Mouse (Mus musculus): ENCODE measurements around the gene Glis1.

The Glis1 gene

DNA sequence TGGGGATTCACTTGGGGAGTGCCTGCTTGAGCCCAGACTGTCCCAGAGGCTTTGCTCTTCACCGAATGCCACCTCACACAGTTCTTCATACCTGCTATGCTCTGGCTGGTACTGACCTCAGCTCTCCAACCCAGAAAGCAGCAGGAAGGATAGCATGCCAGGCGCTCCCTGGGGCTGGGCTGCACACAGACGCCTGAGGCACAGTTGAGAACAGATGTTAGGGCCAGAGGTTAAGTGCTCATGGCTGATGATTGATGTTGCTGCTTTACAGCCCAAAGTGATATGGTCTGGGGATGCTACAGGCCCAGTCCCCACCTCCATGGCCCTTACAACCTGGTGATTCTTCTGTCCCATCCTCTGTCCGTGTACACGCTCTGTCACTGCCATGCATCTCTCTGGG is 190.6 kb downstream of the Glis1 start:
- no peak for DNase-seq (ENCODE audit: low spot score in 2 of 2)

DNA sequence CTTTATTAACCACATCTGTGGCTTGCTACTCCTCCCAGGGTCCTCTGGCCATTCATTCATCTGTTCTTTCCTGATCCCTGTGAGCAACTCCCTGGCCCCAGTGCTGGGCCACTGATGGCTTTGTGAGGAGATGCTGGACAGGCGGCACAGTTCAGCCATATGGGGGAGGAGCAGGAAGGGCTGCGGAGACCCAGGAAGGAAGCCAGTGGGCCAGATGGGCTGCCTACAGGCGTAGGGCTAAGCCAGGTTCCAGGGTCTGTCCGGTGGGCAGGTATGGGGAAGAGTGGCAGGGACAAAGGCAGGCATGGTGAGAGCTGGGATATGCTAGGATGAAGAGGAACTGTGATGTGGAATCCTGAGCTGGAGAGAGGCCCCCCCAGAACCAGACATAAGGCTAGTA is 193.8 kb downstream of the Glis1 start:
- no peak for DNase-seq (ENCODE audit: low spot score in 2 of 2)

DNA sequence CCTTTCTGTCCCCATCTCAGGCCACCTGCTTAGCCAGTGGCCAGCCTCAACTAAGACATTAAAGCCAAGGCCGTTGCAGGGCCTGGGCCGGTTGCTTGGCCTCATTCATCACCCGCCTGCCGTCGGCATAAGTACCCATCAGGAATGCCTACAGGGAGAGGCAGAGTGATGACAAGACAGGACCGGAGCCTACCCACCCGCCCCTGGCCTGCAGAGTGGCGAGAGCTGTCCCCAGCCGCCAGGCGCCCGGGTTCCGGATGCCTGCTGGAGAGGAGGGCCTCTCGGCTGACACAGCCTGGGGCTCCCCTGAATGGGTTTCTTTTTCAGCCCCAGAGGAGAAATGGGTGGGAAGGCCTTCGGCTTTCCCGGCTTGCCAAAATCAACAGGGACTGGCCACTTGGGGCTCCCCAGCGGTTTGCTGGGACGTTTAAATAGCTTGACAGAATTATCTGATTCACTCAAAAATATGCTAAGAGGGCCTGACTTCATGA is 194.6 kb downstream of the Glis1 start:
- DNase-seq (ENCODE audit: low spot score in 2 of 2), result no peak

DNA sequence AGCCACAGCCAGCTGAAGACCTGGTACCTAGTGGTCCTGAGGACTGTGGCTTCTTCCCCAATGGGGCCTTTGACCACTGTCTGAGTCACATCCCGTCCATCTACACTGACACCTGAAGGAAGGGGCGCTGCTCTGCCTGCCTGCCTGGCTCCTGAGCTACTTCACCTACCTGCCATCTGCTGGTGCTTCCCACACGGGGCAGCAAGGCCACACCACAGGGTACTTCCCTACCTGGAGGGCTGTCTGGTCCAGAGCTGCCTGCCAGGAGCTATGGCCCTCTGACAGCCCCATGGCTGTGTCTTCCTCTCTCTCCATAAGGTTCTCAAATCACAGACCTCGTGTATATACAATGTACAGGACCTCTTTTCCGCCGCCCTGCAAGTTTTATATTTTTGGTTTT is 200.2 kb downstream of the Glis1 start:
- no peak for DNase-seq (ENCODE audit: low spot score in 2 of 2)

DNA sequence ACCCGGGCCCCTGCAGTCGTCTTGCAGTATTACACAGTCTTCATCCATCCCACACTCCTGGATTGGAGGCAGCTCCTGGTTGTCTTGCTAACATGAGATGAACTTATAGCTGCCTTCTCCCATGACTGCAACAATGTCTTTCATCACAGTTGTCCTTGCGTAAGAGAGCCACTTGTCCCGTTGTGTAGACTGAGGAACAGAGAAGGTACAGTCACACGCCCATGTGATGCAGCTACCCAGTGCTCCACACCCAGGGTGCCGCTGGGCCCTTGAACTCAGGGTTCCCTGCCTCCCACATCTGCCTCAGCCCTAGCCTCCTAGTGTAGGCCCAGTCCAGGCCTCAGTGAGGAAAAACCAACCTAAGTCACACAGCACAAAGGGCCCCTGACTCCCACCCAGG is 201.7 kb downstream of the Glis1 start:
- DNase-seq (ENCODE audit: low spot score in 2 of 2), result no peak

DNA sequence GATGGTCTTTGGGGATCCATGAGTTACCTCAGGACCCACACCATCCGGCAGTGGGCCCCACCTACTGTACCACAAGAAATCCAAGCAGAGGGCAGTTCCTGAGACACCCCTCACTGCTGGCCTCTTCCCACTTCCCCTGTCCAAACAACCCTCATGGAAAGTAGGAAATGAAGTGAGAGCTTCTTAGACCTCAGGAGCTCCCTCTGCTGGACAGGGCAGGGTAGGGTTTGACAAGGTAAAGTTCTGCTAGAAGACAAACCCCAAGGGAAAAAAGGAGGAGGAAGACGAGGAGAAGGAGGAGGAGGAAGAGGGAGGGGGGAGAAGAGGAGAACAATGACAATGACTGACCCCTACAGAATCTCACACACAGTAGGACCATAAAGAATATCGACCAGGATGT is 203.3 kb downstream of the Glis1 start:
- peak in 1 of 2 experiments; percentile 49 for DNase-seq (ENCODE audit: low spot score in 2 of 2)

DNA sequence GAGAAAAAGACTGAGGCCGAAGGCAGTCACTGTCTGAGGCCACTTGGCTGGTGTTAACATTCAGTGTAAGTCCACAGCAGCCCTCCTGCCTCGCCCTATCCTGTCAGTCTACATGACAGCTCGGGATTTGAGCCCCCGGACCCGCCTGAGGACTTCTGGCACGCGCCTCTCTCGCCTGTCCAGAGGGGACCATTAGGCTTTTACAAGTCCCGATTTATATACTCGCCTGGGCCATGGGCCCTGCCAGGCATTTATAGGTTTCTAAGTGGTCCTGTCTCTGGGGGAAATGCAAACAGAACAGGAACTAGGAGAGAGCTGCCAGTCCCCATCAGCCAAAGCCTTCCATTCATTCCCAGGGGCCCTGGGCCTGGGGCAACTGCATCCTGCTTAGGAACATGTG is 203.9 kb downstream of the Glis1 start:
- DNase-seq (ENCODE audit: low spot score in 2 of 2), result no peak

DNA sequence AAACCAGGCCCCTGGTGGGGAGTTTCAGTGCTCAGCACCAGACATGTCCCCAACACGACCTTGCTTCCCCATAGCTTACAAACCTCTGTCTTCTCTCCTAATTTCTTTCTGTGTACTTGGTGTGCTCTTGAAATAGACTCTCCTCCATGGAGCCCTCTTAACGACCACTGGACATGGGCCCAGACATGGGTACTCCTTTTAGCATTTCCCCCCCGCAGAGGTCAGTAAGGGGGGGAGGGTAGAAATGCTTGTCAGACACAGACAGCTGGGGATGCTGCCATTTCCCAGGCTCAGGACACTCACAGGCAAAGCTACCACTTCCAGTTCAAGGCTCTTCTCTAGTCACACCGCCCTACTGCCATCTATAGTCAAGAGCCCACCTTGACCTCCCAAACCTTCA is 207.2 kb downstream of the Glis1 start:
- no peak for DNase-seq (ENCODE audit: low spot score in 2 of 2)

DNA sequence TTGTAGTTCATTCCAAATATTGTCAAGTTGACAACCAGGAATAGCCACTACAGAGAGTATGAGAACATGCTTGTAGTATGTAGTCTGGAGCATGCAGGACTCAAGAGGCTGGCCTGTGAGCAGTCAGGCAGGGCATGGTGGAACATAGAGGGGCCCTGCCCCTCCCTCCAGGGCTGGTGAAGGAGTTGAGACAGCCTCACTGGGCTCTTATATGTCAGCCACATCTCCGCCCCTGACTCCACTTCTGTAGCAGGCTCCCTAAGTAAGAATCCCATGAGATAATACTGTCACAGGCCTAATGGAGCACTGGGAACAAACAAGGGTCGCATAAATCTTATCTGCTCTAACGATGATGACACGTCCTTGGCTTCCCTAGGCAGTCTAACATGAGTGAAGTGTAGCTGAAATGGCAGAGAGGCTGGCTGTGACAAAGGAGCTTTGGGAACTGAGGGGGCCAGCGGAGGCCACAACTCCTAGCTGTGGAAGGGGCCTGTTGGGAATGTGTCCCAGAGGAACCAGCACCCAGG is 214.6 kb downstream of the Glis1 start:
- no peak for DNase-seq (ENCODE audit: low spot score in 2 of 2)

DNA sequence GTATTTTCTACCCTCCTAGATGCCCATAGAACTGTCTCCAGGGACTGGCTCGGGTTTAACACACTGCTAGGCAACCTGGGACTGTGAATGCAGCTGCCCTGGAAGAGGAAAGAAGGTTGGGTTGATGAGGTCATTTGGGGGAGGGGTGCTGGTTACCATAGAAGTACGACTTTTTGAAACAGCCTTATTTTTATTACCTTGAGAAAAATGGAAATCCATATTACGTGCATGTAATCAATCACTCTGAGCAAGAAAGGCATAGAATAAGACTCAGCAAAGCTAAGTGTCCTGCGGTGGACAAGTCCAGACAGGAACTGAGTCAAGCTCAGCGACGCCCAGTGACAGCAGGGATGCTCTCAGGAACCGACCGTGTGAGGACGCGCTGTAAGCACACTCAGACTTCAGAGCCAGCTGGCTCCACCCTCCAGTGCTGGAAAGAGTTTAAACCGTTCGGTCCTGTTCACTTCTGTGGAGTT is 216.7 kb downstream of the Glis1 start:
- no peak for DNase-seq (ENCODE audit: low spot score in 2 of 2)

DNA sequence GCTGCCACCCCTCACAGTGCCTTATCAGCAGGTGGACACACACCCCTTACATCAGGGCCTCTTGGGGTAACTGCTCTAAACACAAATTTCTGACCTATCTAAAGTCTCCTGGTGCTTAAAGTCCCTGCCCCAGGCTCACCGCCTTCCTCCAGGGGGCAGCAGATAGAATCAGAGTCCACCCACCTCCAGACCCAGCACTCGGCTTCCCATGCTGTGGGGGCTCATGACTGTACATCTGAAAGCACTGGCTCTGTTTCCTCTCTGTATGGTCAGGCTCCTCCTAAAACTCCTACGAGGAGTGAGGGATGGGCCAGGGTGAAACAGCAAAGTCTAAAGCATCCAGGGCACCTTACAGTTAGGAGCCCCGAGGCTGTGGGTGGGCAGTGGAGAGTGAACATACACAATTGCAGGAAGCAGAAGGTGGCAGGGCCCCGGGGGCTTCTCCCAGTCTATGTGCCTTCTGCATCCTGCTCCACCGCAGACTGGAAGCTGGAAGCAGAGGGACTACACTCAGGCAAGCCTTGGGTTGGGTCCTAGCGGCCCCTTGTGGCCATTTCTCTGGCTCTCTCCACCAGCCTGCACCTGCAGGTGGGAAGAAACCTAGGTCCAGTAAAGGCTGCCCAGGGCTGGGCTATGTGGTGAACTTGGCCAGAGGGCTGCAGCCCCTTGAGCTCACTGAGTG is 218.3 kb downstream of the Glis1 start:
- DNase-seq (ENCODE audit: low spot score in 2 of 2), result peak; percentile 46 to 63

DNA sequence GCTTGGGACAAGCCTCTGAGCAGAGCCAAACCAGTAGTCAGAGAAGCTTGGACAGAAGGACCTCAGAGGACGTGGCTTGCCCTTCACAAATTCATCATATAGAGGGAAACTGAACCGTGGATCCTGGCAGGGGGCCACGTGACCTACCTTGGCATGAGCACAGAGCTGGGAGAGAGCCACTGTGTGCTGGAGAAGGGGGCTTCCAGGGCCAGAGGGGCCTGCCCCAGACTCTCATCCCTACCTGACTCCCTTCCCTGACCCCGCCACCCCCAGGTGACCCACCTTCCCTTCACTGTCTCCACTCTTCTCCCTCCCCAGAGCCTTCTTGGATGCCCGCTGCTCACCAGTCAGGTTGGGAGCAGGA is 218.9 kb downstream of the Glis1 start:
- DNase-seq (ENCODE audit: low spot score in 2 of 2), result no peak

DNA sequence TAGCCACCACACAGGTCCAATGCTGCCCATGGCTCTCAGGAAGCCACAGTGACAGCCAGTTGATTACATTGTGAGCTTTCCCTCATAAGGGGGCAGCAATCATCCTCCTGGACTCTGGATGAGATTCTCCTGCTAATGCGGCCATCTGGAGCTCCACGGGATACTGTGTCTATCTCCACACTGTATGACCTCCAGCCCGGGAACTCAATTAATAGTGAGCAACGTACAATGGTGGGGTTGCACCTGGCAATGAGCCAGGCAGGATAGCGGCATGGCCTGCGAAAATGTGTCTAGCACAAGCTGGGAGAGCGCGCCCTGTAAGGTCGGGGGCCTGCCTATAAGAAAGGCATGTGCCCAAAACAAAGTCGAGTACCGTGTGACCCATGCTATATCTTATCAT is 226.3 kb downstream of the Glis1 start:
- DNase-seq (ENCODE audit: low spot score in 2 of 2), result no peak

DNA sequence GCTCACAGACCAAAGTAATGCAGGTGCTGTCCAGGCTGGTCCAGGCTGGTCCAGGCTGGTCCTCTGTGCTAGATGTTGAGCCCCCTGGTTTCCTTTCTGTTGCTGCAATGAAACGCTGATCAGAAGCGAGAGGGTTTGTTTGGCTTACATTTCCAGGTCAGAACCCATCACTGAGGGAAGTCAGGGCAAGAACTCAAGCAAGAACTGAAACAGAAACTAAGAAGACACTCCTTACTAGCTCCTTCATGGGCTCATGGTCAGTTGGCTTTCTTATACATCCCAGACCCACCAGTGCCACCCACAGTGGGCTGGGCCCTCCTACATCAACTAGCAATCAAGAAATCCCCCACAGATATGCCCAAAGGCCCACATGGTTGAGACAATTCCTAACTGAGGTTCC is 234.1 kb downstream of the Glis1 start:
- DNase-seq (ENCODE audit: low spot score in 2 of 2), result no peak

DNA sequence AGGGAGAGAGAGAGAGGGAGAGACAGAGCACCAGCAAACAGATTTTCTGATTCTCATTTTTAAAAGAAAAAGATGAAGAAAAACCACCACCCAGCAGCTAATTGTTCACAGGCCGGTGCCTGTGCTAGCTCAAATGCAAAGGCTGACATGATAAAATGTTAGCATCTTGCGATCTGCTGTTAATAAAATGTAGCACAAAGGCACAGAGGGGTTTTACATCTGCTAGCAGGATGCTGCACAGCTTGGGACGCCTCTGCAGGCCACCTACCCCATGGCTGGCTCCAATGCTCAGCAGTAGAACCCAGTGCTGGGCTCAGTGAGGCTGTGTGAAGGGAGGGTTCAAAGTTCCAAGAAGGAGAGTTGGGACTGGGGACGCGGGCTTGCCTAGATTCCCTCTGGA is 236.3 kb downstream of the Glis1 start:
- no peak for DNase-seq (ENCODE audit: low spot score in 2 of 2)

DNA sequence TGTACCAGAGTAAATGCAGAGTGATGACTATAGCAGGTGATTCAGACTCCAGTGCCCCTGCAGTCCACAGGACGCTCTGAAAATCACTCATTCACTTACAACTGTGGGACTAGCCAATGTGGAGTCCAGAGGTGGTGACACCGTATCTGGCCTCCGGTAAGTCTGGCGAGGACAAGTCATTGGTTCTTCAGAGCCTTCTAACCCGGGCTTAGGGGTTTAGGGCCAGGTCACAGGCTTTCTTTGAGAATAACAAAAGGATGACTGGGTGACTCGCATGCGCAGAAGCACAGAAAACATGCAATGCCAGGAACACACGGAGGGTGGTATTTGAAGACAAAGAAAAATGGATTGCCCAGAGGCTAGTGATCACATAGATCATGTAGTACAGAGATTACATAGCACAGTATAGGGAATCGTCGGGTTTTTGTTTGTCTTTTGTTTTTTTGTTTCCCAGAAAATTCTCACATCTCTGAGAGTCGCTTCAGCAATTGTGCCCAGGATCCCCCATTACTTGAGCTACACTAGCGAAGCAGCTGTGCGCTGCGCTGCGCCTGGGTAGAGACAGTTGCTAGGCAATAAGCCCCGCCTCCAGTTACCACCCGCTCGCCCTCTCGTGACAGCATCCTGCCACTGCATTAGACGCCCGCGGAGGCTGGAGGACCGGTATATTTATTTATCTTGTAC is 239.4 kb downstream of the Glis1 start:
- peak; percentile 37 to 55 for DNase-seq (ENCODE audit: low spot score in 2 of 2)

DNA sequence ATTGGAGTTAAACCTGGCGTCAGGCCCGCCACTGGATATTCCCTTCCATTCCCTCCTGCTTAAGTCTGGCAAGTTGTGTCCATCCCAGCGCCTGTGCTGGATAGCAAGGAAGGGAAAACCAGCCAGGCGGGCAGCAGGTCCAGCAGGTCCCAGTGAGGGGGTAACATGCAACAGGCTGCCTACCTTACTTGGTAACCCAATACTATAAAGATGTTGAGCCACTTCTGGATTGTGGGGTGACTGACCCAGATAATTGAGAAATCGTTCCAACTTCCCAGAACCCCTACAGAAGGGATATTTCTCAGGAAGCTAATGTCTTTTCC is 239.9 kb downstream of the Glis1 start:
- no peak for DNase-seq (ENCODE audit: low spot score in 2 of 2)

DNA sequence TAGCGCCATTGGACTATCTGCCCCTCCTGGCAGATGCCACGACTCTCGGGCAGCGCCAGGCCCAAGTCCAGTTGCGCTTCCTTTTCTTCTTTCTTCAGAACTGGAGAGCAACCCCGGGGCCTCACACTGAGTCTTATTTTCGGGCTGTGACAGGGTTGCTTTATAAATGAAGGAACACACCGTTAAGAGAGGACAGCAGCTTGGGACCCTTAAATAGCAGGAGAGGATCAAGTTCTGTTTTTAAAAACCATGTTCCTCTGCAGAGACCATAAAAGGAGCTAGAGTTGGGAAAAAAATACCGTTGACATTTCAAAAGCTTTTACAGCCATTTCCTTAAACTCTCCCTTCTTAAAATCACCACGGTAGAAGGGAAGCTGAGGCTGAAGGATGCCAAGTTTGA is 241.3 kb downstream of the Glis1 start:
- no peak for DNase-seq (ENCODE audit: low spot score in 2 of 2)

DNA sequence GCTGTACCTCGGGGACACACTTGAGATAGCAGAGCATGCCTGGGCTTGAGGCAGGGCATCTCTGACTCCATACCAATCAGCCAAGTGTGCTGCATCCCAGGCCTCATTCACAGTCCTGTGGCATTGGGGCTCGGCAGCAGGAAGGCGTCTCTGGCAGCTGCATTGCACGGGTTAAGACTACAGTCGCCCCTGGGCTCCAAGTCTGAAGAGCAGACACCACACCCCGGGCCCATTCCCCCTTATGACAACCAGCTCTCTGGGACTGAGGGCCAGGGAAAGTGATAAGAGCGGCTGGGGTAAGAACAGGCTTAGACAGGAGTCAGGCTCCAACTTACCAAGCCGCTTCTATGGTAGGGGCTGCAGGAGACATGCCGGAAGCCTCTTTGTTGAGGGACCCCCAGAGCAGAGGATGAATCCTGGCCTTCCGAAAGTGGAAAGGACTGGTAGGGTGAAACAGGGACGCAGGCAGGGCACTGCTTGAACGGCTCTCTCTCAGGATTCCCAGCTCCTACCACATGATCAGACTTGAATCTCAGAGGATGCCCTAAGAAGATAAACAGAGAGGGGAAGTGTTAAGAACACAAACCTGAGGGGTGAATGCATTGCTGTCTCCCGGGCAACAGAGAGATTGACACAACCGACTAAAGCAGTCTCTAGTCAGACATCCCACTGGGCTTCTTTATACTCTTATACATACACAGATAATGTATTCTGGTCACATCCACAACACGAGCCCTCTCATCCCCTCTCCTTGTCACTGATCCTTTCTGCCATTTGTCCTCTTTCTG is 246.1 kb downstream of the Glis1 start:
- no peak for DNase-seq (ENCODE audit: low spot score in 2 of 2)

DNA sequence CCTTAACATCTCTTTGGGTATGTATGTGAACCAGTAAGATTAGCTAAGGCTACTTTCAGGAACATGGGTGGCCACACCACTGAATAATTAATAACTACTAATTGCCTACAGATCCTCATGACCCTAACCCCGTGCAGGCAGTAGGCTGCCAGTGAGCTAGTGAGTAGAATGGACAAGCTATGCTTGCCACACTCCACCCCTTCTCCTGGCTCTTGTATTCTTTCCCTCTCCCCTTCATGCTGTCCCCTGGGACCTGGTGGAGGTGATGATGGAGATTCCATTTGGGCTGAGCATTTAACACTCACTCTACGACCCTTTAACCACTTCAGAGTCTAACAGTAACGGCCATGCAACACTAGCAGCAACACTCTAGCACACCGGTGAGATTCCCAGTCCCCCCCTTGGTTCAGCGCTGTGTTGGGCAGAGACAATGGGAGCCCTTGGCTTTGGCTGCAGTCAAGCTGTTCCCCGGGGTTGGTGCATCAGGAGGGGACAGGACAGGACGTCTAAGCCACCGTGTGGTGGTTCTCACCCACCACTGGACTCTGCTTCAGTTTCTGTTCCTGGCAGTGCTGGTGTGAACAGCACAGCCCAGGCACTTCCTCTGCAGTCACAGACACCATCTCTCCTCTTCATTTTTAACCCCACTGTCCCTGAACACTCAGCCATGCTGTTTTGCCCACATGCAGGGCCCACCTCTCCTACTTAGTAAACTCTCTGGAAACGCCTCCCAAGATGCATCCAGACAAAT is 246.9 kb downstream of the Glis1 start:
- no peak for DNase-seq (ENCODE audit: low spot score in 2 of 2)

DNA sequence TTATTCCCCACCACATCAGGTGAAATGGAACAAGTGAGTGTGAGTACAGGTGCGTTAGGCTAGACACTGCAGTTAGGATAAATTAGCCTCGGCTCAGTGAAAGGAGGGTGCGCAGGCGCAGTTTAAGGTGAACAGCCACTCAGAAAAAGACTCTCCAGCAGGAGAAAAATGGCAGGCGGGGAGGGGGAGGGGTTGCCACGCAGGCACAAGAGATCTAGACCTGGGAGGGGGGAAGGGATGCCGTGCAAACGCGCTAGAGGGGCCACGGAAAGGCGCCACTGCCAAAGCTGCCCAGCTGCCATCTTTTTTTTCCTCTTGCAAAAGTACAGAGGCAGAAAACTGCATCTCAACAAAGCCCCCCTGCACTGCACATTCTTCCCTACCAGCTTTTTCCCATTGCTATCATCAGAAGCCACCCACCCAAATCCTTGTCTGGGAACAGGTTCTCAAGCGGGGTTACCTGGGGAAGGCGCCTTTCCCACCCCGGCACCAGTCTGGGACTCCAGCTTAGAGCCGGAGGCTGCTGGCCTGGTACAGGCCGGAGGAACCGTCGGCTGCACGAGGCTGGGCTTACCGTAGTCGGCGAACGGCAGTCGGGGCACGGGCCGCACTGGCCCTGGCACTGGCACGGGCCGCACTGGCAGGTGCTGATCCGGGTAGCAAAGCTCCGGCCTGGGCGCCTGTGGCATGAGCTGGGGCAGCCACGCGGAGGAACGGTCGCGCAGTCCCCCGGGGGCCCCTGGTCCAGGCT is 248.8 kb downstream of the Glis1 start:
- no peak for DNase-seq (ENCODE audit: low spot score in 2 of 2)

Measured in urinary bladder, adult 18-20 months (tissue).